ENCODE assay signal across 7 mouse cellular contexts in the genomic region with DNA sequence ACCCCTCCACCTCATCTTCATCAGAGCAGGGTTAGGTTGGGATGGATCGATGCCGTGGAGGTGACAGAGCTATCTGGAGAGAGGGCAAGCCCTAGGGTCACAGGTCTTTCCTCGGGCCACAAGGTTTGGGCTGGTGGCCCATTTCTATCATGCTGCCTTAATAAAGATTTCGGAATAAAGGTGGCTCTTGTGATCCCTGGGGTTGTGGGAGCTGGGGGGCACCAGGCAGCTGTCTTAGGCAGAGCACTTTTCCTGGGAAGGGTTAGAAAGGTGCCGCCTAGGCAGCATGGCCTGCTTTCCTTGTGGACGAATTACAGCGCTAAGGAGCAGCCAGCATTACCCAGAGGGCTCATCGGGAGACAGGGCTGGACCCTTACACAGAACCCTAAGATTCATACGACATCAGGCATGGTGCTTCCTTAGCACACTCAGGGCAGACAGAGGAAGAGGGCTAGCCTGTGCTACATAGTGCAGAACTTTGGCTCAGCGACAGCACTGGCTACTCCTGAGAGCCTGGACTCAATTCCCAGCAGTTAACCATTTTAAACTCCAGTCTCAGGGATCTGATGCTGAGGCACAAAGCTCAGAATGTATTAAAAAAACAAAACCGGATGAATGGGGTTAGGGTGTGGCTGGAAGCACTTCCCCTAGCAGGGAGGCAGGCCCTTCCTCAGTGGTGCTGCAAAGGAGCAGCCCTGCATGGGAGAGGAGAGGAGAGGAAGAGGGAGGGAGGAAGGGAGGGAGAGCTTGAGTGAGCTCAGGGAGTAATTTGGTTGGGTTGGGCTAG. TPM values are rescaled to one million over a fixed set of nuclear protein-coding genes. Genes with fewer than 3 reads are reported as not detected.
DNase-seq lines count a peak whose midpoint lies in the region; ATAC-seq lines count a peak whose summit lies in the region.

No protein-coding gene starts in this region.

- H3K4me1 ChIP-seq in heart, embryonic 16.5 days (ENCODE audit: control insufficient read depth, insufficient read depth, low read length) = peaks cover 37% of the 10 kb centered on the region
- H3K4me1 ChIP-seq in lung, embryonic 16.5 days (replicated peaks; ENCODE audit: control insufficient read depth, insufficient read depth, low read length) = peaks cover 38% of the 10 kb centered on the region

- no peak overlapping the region for H3K9ac ChIP-seq in heart, embryonic 16.5 days (ENCODE audit: low read length)
- no peak overlapping the region for H3K9ac ChIP-seq in lung, embryonic 16.5 days (ENCODE audit: low read length)

- H3K27ac ChIP-seq in heart, embryonic 16.5 days (ENCODE audit: low read length) = peak overlapping the region; percentile 76
- H3K27ac ChIP-seq in lung, embryonic 16.5 days (ENCODE audit: low read length) = peak overlapping the region; percentile 76

- H3K27me3 ChIP-seq in heart, embryonic 16.5 days (ENCODE audit: control insufficient read depth, insufficient read depth, low read length) = no peaks in the 10 kb centered on the region
- H3K27me3 ChIP-seq in lung, embryonic 16.5 days (ENCODE audit: control insufficient read depth, insufficient read depth, low read depth, low read length) = no peaks in the 10 kb centered on the region

- 70% methylated on average over 11 of the region's 11 CpGs for WGBS in heart, embryonic 16.5 days
- 60% methylated on average over 11 of the region's 11 CpGs for WGBS in lung, embryonic 16.5 days

- peak; percentile 26 to 28 for DNase-seq in B cell, adult 2 months
- peak; percentile 68 for DNase-seq in ES-CJ7 (ENCODE audit: low read depth, low spot score)
- DNase-seq in layer of hippocampus, postnatal 25 days (ENCODE audit: extremely low spot score in 1 of 2, low spot score in 1 of 2) = no peak
- no peak for DNase-seq in cerebellum, adult 8-10 months

- ATAC-seq in heart, embryonic 16.5 days (replicated peaks; ENCODE audit: extremely low read depth, insufficient read depth, low FRiP score) = no peak
- no peak for ATAC-seq in lung, embryonic 16.5 days (ENCODE audit: low read depth)
- ATAC-seq in erythroblast, adult 5-6 weeks (replicated peaks; ENCODE audit: low FRiP score, poor library complexity, severe bottlenecking) = no peak

- peaks cover 41% of the 10 kb centered on the region for H3K36me3 ChIP-seq in heart, embryonic 16.5 days (ENCODE audit: control insufficient read depth, insufficient read depth)
- H3K36me3 ChIP-seq in lung, embryonic 16.5 days (ENCODE audit: control insufficient read depth, insufficient read depth, low read length) = peaks cover 34% of the 10 kb centered on the region

- no peaks in the 10 kb centered on the region for H3K9me3 ChIP-seq in heart, embryonic 16.5 days (replicated peaks; ENCODE audit: control insufficient read depth, low read length)
- no peaks in the 10 kb centered on the region for H3K9me3 ChIP-seq in lung, embryonic 16.5 days (ENCODE audit: control insufficient read depth, low read length)

- H3K4me2 ChIP-seq in heart, embryonic 16.5 days (ENCODE audit: low read depth, low read length) = no peak overlapping the region
- no peak overlapping the region for H3K4me2 ChIP-seq in lung, embryonic 16.5 days (ENCODE audit: low read depth, low read length)

- H3K4me3 ChIP-seq in heart, embryonic 16.5 days (ENCODE audit: low read length) = no peak overlapping the region
- H3K4me3 ChIP-seq in lung, embryonic 16.5 days (ENCODE audit: low read length) = no peak overlapping the region

RNA-seq across cellular contexts. Expression of a gene that starts 11.6 kb away (rescaled TPM):
- polyA plus RNA-seq in heart, embryonic 16.5 days (2015; fragmentation: Nextera tagmentation; extraction: Ambion mirVana) = 22.9 and 23.3 TPM in 2 replicates
- polyA plus RNA-seq in lung, embryonic 16.5 days (2015; fragmentation: Nextera tagmentation; extraction: Ambion mirVana) = 17.0 and 19.4 TPM in 2 replicates
- 10 to 100 TPM; 18.4 to 19.1 TPM for total RNA-seq in layer of hippocampus, postnatal 25 days (2021)
- 1.2 and 2.1 TPM in 2 replicates for total RNA-seq in erythroblast, adult 5-6 weeks (2015; ENCODE audit: low replicate concordance)
- 3.2 and 4.3 TPM in 2 replicates for total RNA-seq in erythroblast, adult 5-6 weeks (2017; ENCODE audit: low replicate concordance)

RNA-seq across cellular contexts. Expression of a gene that starts 11.7 kb away (rescaled TPM):
- polyA plus RNA-seq in heart, embryonic 16.5 days (2015; fragmentation: Nextera tagmentation; extraction: Ambion mirVana) = 30.5 and 34.9 TPM in 2 replicates
- 50.1 and 51.6 TPM in 2 replicates for polyA plus RNA-seq in lung, embryonic 16.5 days (2015; fragmentation: Nextera tagmentation; extraction: Ambion mirVana)
- total RNA-seq in layer of hippocampus, postnatal 25 days (2021) = 10 to 100 TPM; 28.7 to 29.8 TPM
- total RNA-seq in erythroblast, adult 5-6 weeks (2015; ENCODE audit: low replicate concordance) = 10.4 and 19.9 TPM in 2 replicates
- 48.5 and 68.2 TPM in 2 replicates for total RNA-seq in erythroblast, adult 5-6 weeks (2017; ENCODE audit: low replicate concordance)

RNA-seq across cellular contexts. Expression of a gene that starts 11.7 kb away (rescaled TPM):
- polyA plus RNA-seq in heart, embryonic 16.5 days (2015; fragmentation: Nextera tagmentation; extraction: Ambion mirVana) = 0.82 and 1.0 TPM in 2 replicates
- 1.8 and 2.2 TPM in 2 replicates for polyA plus RNA-seq in lung, embryonic 16.5 days (2015; fragmentation: Nextera tagmentation; extraction: Ambion mirVana)
- 1 to 10 TPM; 5.2 to 5.5 TPM for total RNA-seq in layer of hippocampus, postnatal 25 days (2021)
- total RNA-seq in erythroblast, adult 5-6 weeks (2015; ENCODE audit: low replicate concordance) = 2.5 and 4.8 TPM in 2 replicates
- total RNA-seq in erythroblast, adult 5-6 weeks (2017; ENCODE audit: low replicate concordance) = 6.3 and 16.2 TPM in 2 replicates

RNA-seq across cellular contexts. Expression of a gene that starts 30.8 kb away (rescaled TPM):
- 2.1 and 3.1 TPM in 2 replicates for polyA plus RNA-seq in heart, embryonic 16.5 days (2015; fragmentation: Nextera tagmentation; extraction: Ambion mirVana)
- 2.5 and 2.6 TPM in 2 replicates for polyA plus RNA-seq in lung, embryonic 16.5 days (2015; fragmentation: Nextera tagmentation; extraction: Ambion mirVana)
- 10 to 100 TPM in 1 of 2 experiments, 1 to 10 TPM in 1; 9.7 to 14.7 TPM for total RNA-seq in layer of hippocampus, postnatal 25 days (2021)
- 7.3 and 36.5 TPM in 2 replicates for total RNA-seq in erythroblast, adult 5-6 weeks (2015; ENCODE audit: low replicate concordance)
- total RNA-seq in erythroblast, adult 5-6 weeks (2017; ENCODE audit: low replicate concordance) = 14.8 and 27.6 TPM in 2 replicates

Comparison
In these comparisons a context has a peak if more than half of its experiments do, and no peak if none do; other contexts are left out.
1. DNase-seq: peak in B cell, adult 2 months (2 of 2) and ES-CJ7 (single experiment); none in layer of hippocampus, postnatal 25 days (0 of 2) and cerebellum, adult 8-10 months (single experiment).